Mouse (Mus musculus) heart, postnatal 0 days (tissue): ENCODE results near the gene Arl4a. TPM values are rescaled to one million over a fixed set of nuclear protein-coding genes. Genes with fewer than 3 reads are reported as not detected.

Source experiments
- ATAC-seq: fragments of 200-750 bp; cut with Nextera tagmentation; 2 replicates; pipeline ENCODE4 v1.8.0; 2017; ENCODE audit warnings: low read depth, moderate number of reproducible peaks, moderate library complexity; ENCODE audit not compliant: insufficient read depth
- DNase-seq: peaks from one replicate; pipeline ENCODE4 v3.0.0-alpha.2; 2016; ENCODE audit warnings: low spot score
- H3K27ac ChIP-seq: fragments of 300-500 bp; sonication (generic); 2 replicates; pipeline ENCODE4 v1.5.1; 2014; ENCODE audit warnings: low read depth, mild to moderate bottlenecking
- H3K27me3 ChIP-seq: fragments of 300-500 bp; sonication (generic); 2 replicates; pipeline ENCODE4 v1.6.1; 2014; ENCODE audit warnings: low read length, mixed read lengths; ENCODE audit not compliant: control insufficient read depth, insufficient read depth
- H3K36me3 ChIP-seq: fragments of 300-500 bp; sonication (generic); replicated peaks from 2 replicates; pipeline ENCODE4 v1.6.1; 2014; ENCODE audit warnings: low read length, mixed read lengths; ENCODE audit not compliant: control insufficient read depth, insufficient read depth
- H3K4me1 ChIP-seq: fragments of 300-500 bp; sonication (generic); 2 replicates; pipeline ENCODE4 v1.6.1; 2014; ENCODE audit warnings: antibody characterized with exemption; ENCODE audit not compliant: control insufficient read depth, insufficient read depth
- H3K4me2 ChIP-seq: fragments of 300-500 bp; sonication (generic); 2 replicates; pipeline ENCODE4 v1.6.1; 2014; ENCODE audit warnings: low read depth, mild to moderate bottlenecking, low read length, moderate library complexity
- H3K4me3 ChIP-seq: fragments of 300-500 bp; sonication (generic); 2 replicates; pipeline ENCODE4 v1.5.1; 2014; ENCODE audit warnings: low read depth, low read length
- H3K9ac ChIP-seq: fragments of 300-500 bp; sonication (generic); replicated peaks from 2 replicates; pipeline ENCODE4 v1.6.1; 2014; ENCODE audit warnings: low read depth, low read length, mixed read lengths
- H3K9me3 ChIP-seq: fragments of 300-500 bp; sonication (generic); replicated peaks from 2 replicates; pipeline ENCODE4 v1.6.1; 2016; ENCODE audit warnings: low read length; ENCODE audit not compliant: control insufficient read depth
- CTCF ChIP-seq: IDR thresholded peaks from 2 replicates; pipeline ENCODE4 v1.5.1; 2016; ENCODE audit warnings: antibody characterized with exemption, control low read depth, low read depth
- EP300 ChIP-seq: IDR thresholded peaks from 2 replicates; pipeline ENCODE4 v1.6.1; 2016; ENCODE audit warnings: antibody characterized with exemption, low read depth
- WGBS: fragments of 180-500 bp; shearing (Covaris S2); extraction: QIAGEN DNeasy Blood & Tissue Kit; methylation state at CpG from one replicate; pipeline ENCODE4 v1.1.7; 2014; 5-methylcytosine and 5-hydroxymethylcytosine counted together
- polyA plus RNA-seq: library from polyadenylated mRNA; unstranded; fragments of >200 nt; fragmentation: Nextera tagmentation; extraction: Ambion mirVana; gene quantifications from 2 replicates; pipeline ENCODE4 v1.2.1, GENCODE M21; 2015
- total RNA-seq: library from RNA; depleted of rRNA; stranded (reverse); fragments of >200 nt; gene quantifications from 2 replicates; pipeline ENCODE4 v1.2.3, GENCODE M21; 2014; ENCODE audit warnings: low replicate concordance

The Arl4a gene
- total and polyA plus RNA-seq, 2 experiments from 2014 or later, result 5.9 to 33.7 TPM

GRCm38 (mm10) chr12:40022344-40022743, 15.5 kb downstream of the Arl4a start:
- ATAC-seq (no peak), DNase-seq (no peak)
- H3K9me3 ChIP-seq, result no peaks in the 10 kb centered on the region
- H3K4me2 ChIP-seq, result no peak overlapping the region
- no peak overlapping the region for H3K4me3 ChIP-seq
- no peaks in the 10 kb centered on the region for H3K36me3 ChIP-seq
- H3K27ac ChIP-seq, result no peak overlapping the region
- WGBS, result 85% methylated on average over 3 of the region's 3 CpGs
- H3K4me1 ChIP-seq, result peaks cover 6% of the 10 kb centered on the region; the same call in 1 of the 2 replicates
- no peaks in the 10 kb centered on the region for H3K27me3 ChIP-seq
- no peak for TF ChIP-seq EP300
- no peak for TF ChIP-seq CTCF
- H3K9ac ChIP-seq, result no peak overlapping the region

GRCm38 (mm10) chr12:40017955-40018505, 19.8 kb downstream of the Arl4a start:
- 72% methylated on average over 6 of the region's 6 CpGs for WGBS
- TF ChIP-seq EP300, result no peak
- no peak for TF ChIP-seq CTCF
- no peaks in the 10 kb centered on the region for H3K9me3 ChIP-seq
- DNase-seq (no peak), ATAC-seq (no peak)
- no peak overlapping the region; the same call in 1 of the 2 replicates for H3K4me3 ChIP-seq
- H3K9ac ChIP-seq, result no peak overlapping the region
- H3K4me1 ChIP-seq, result peaks cover 9% of the 10 kb centered on the region
- peak overlapping the region; percentile 36 for H3K4me2 ChIP-seq
- no peak overlapping the region for H3K27ac ChIP-seq
- H3K36me3 ChIP-seq, result no peaks in the 10 kb centered on the region
- H3K27me3 ChIP-seq, result no peaks in the 10 kb centered on the region

- H3K4me2 ChIP-seq, result peak overlapping the region; percentile 61
- DNase-seq, result peak; percentile 87
- H3K4me1 ChIP-seq, result peaks cover 9% of the 10 kb centered on the region
- TF ChIP-seq EP300 (peak; percentile 83; the same call in 1 of the 2 replicates), CTCF (no peak)
- peak overlapping the region; percentile 49 for H3K4me3 ChIP-seq
- WGBS, result 5% methylated on average over 19 of the region's 19 CpGs
- H3K9ac ChIP-seq, result peak overlapping the region; percentile 61
- H3K9me3 ChIP-seq, result no peaks in the 10 kb centered on the region
- peak; percentile 92 for ATAC-seq
- no peaks in the 10 kb centered on the region for H3K27me3 ChIP-seq
- no peaks in the 10 kb centered on the region for H3K36me3 ChIP-seq
- H3K27ac ChIP-seq, result peak overlapping the region; percentile 88
These were observed 21.0 kb downstream of the Arl4a start for GRCm38 (mm10) chr12:40016648-40017460.

DNA sequence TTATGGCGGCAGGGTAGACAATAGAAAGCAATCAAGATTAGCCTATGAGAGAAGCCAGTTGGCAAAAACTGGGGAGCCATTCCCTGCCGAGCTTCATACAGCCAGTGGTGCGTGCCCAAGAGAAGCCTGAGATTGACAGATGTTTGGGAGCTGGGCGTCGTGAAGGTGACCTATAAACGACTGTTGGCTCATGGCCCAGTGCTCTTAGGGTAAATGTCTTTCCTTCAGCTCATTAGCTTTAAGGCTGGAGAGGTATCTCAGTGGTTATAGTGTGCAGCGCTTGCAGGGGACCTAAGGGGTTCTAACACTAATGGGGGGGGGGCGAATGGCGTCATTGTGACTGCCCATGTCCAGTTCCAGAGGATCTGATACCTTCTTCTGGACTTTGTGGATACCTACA, 21.8 kb downstream of the Arl4a start:
- Histone ChIP-seq H3K27ac (peak overlapping the region; percentile 88), H3K9ac (0 out of 2 replicates have a peak overlapping the region, but pooled peaks have one; percentile 61), H3K9me3 (no peaks in the 10 kb centered on the region), H3K36me3 (no peaks in the 10 kb centered on the region), H3K4me3 (no peak overlapping the region), H3K4me1 (peaks cover 9% of the 10 kb centered on the region), H3K4me2 (peak overlapping the region; percentile 61), H3K27me3 (no peaks in the 10 kb centered on the region)
- no peak for ATAC-seq
- TF ChIP-seq CTCF (no peak), EP300 (no peak)
- DNase-seq, result no peak
- WGBS, result 68% methylated on average over 9 of the region's 9 CpGs

DNA sequence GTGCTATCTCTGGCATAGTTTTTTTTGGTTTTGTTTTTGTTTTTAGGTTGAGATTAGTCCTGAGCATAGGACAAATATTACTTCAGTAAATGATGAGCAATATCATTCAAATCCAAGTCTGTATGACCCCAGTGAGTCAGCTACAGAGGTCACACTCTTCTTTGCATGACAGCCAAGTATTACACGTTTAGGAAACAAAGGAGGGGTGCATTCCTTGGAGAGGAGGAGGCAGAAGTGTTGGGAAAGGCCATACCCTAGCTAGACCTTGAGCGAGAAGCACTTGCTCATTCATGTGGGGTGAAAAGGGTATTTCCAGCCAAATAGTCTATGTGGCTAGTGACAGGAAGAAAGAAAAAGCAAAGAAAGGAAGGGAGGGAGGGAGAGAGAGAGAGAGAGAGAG, 28.0 kb downstream of the Arl4a start:
- Histone ChIP-seq H3K27me3 (no peaks in the 10 kb centered on the region), H3K4me1 (no peaks in the 10 kb centered on the region), H3K4me2 (no peak overlapping the region), H3K9me3 (no peaks in the 10 kb centered on the region), H3K36me3 (no peaks in the 10 kb centered on the region), H3K9ac (no peak overlapping the region), H3K4me3 (no peak overlapping the region), H3K27ac (no peak overlapping the region)
- ATAC-seq, result peak; percentile 41; the same call in 1 of the 2 replicates
- 34% methylated on average over 2 of the region's 2 CpGs for WGBS
- TF ChIP-seq EP300 (no peak), CTCF (no peak)
- peak; percentile 13 for DNase-seq
